Mouse (Mus musculus) stomach, postnatal 0 days (tissue): Measurements from ENCODE around the gene Arhgef3. TPM values are rescaled to one million over a fixed set of nuclear protein-coding genes. Genes with fewer than 3 reads are reported as not detected.

Experiments
- ATAC-seq: fragments of 200-750 bp; cut with Nextera tagmentation; 2 replicates; pipeline ENCODE4 v1.8.0; 2017; ENCODE audit not compliant: low FRiP score, low TSS enrichment
- DNase-seq: peaks from one replicate; pipeline ENCODE4 v3.0.0-alpha.2; 2016; ENCODE audit warnings: low spot score
- H3K27ac ChIP-seq: fragments of 300-500 bp; sonication (generic); replicated peaks from 2 replicates; pipeline ENCODE4 v1.5.1; 2014; ENCODE audit warnings: mild to moderate bottlenecking, control low read depth
- H3K27me3 ChIP-seq: fragments of 300-500 bp; sonication (generic); 2 replicates; pipeline ENCODE4 v1.6.1; 2014; ENCODE audit warnings: low read length; ENCODE audit not compliant: control insufficient read depth, insufficient read depth
- H3K36me3 ChIP-seq: fragments of 300-500 bp; sonication (generic); 2 replicates; pipeline ENCODE4 v1.6.1; 2014; ENCODE audit warnings: low read length, mixed read lengths; ENCODE audit not compliant: control insufficient read depth, insufficient read depth
- H3K4me1 ChIP-seq: fragments of 300-500 bp; sonication (generic); replicated peaks from 2 replicates; pipeline ENCODE4 v1.6.1; 2014; ENCODE audit warnings: antibody characterized with exemption; ENCODE audit not compliant: control insufficient read depth, insufficient read depth
- H3K4me2 ChIP-seq: fragments of 300-500 bp; sonication (generic); replicated peaks from 2 replicates; pipeline ENCODE4 v1.6.1; 2014; ENCODE audit warnings: low read depth, mild to moderate bottlenecking, control low read depth, moderate library complexity
- H3K4me3 ChIP-seq: fragments of 300-500 bp; sonication (generic); 2 replicates; pipeline ENCODE4 v1.5.1; 2014; ENCODE audit warnings: low read depth, low read length, control low read depth
- H3K9ac ChIP-seq: fragments of 300-500 bp; sonication (generic); 2 replicates; pipeline ENCODE4 v1.6.1; 2014; ENCODE audit warnings: mild to moderate bottlenecking, low read length, control low read depth, mixed read lengths
- H3K9me3 ChIP-seq: fragments of 300-500 bp; sonication (generic); 2 replicates; pipeline ENCODE4 v1.6.1; 2016; ENCODE audit warnings: low read length; ENCODE audit not compliant: control insufficient read depth
- CTCF ChIP-seq: IDR thresholded peaks from 2 replicates; pipeline ENCODE4 v1.5.1; 2016; ENCODE audit warnings: antibody characterized with exemption, low read depth, mild to moderate bottlenecking, moderate library complexity
- EP300 ChIP-seq: optimal IDR thresholded peaks from 2 replicates; pipeline ENCODE3; 2016; ENCODE audit warnings: antibody characterized with exemption
- WGBS: fragments of 180-500 bp; shearing (Covaris S2); extraction: QIAGEN DNeasy Blood & Tissue Kit; methylation state at CpG from one replicate; pipeline ENCODE4 v1.1.7; 2014; 5-methylcytosine and 5-hydroxymethylcytosine counted together
- polyA plus RNA-seq: library from polyadenylated mRNA; unstranded; fragments of >200 nt; fragmentation: Nextera tagmentation; extraction: Ambion mirVana; gene quantifications from 2 replicates; pipeline ENCODE4 v1.2.1, GENCODE M21; 2015

Gene Arhgef3
- polyA plus RNA-seq, 1 experiment from 2014 or later, result 13.1 TPM

GRCm38 (mm10) chr14:27283956-27284355 is 169.3 kb downstream of the Arhgef3 start:
- TF ChIP-seq CTCF, result no peak
- TF ChIP-seq EP300, result no peak
- no peak overlapping the region for H3K4me3 ChIP-seq
- H3K9ac ChIP-seq, result no peak overlapping the region
- no peaks in the 10 kb centered on the region for H3K36me3 ChIP-seq
- H3K4me2 ChIP-seq, result no peak overlapping the region
- H3K27ac ChIP-seq, result no peak overlapping the region
- no peaks in the 10 kb centered on the region for H3K27me3 ChIP-seq
- H3K4me1 ChIP-seq, result no peaks in the 10 kb centered on the region
- no peaks in the 10 kb centered on the region for H3K9me3 ChIP-seq
- DNase-seq (no peak), ATAC-seq (no peak)

- no peak overlapping the region for H3K4me3 ChIP-seq
- no peak for DNase-seq
- no peak overlapping the region for H3K27ac ChIP-seq
- H3K36me3 ChIP-seq, result no peaks in the 10 kb centered on the region
- no peak overlapping the region for H3K9ac ChIP-seq
- ATAC-seq, result no peak
- TF ChIP-seq EP300 (no peak), CTCF (no peak)
- H3K4me2 ChIP-seq, result no peak overlapping the region
- whole genome bisulfite sequencing, result 10% methylated on average over 4 of the region's 4 CpGs
- H3K4me1 ChIP-seq, result no peaks in the 10 kb centered on the region
- no peaks in the 10 kb centered on the region for H3K9me3 ChIP-seq
- no peaks in the 10 kb centered on the region for H3K27me3 ChIP-seq
Observed at GRCm38 (mm10) chr14:27286202-27286601, 171.5 kb downstream of the Arhgef3 start.

GRCm38 (mm10) chr14:27289053-27289452 is 174.4 kb downstream of the Arhgef3 start:
- DNase-seq (no peak), ATAC-seq (no peak)
- Histone ChIP-seq H3K27me3 (no peaks in the 10 kb centered on the region), H3K9me3 (no peaks in the 10 kb centered on the region), H3K4me1 (no peaks in the 10 kb centered on the region), H3K4me2 (no peak overlapping the region), H3K9ac (no peak overlapping the region), H3K36me3 (no peaks in the 10 kb centered on the region), H3K4me3 (no peak overlapping the region), H3K27ac (no peak overlapping the region)
- WGBS, result 59% methylated on average over 5 of the region's 5 CpGs
- TF ChIP-seq EP300 (no peak), CTCF (no peak)

- Histone ChIP-seq H3K27me3 (no peaks in the 10 kb centered on the region), H3K9ac (no peak overlapping the region), H3K4me3 (no peak overlapping the region), H3K9me3 (no peaks in the 10 kb centered on the region), H3K4me2 (no peak overlapping the region), H3K4me1 (no peaks in the 10 kb centered on the region), H3K27ac (no peak overlapping the region), H3K36me3 (no peaks in the 10 kb centered on the region)
- DNase-seq (no peak), ATAC-seq (no peak)
- TF ChIP-seq EP300 (no peak), CTCF (no peak)
- 79% methylated on average over 6 of the region's 6 CpGs for WGBS
Observed at GRCm38 (mm10) chr14:27292101-27292500, 177.4 kb downstream of the Arhgef3 start.

- peak; percentile 61 for DNase-seq
- H3K4me3 ChIP-seq, result no peak overlapping the region
- WGBS, result 68% methylated on average over 7 of the region's 7 CpGs
- H3K27me3 ChIP-seq, result no peaks in the 10 kb centered on the region
- TF ChIP-seq CTCF (no peak), EP300 (no peak)
- no peaks in the 10 kb centered on the region for H3K4me1 ChIP-seq
- no peak overlapping the region for H3K27ac ChIP-seq
- no peak overlapping the region for H3K9ac ChIP-seq
- H3K36me3 ChIP-seq, result no peaks in the 10 kb centered on the region
- peak; percentile 85 for ATAC-seq
- H3K4me2 ChIP-seq, result no peak overlapping the region
- H3K9me3 ChIP-seq, result no peaks in the 10 kb centered on the region
Observed at GRCm38 (mm10) chr14:27295821-27296220, 181.1 kb downstream of the Arhgef3 start.

- Histone ChIP-seq H3K27me3 (no peaks in the 10 kb centered on the region), H3K9me3 (no peaks in the 10 kb centered on the region), H3K27ac (no peak overlapping the region), H3K9ac (no peak overlapping the region), H3K4me3 (no peak overlapping the region), H3K4me1 (no peaks in the 10 kb centered on the region), H3K36me3 (no peaks in the 10 kb centered on the region), H3K4me2 (no peak overlapping the region)
- peak; percentile 80 for ATAC-seq
- TF ChIP-seq CTCF, result no peak
- no peak for TF ChIP-seq EP300
- DNase-seq, result peak; percentile 23
- whole genome bisulfite sequencing, result 48% methylated on average over 5 of the region's 5 CpGs
Observed at GRCm38 (mm10) chr14:27296987-27297386, 182.3 kb downstream of the Arhgef3 start.
